In genomic region chr9:95582555-95582954, GRCm38 (mm10) we compare ENCODE assay signal across 15 mouse cellular contexts. TPM values are rescaled to one million over a fixed set of nuclear protein-coding genes. Genes with fewer than 3 reads are reported as not detected.
DNase-seq lines count a peak whose midpoint lies in the region; ATAC-seq and TF ChIP-seq lines count a peak whose summit lies in the region.
"Had no signal": no experiment of that assay in that cellular context is flagged by ENCODE, and none has a peak within 500 bp of the region (broad histone marks: within the 10 kb centered on the region; RNA-seq: fewer than 3 reads in every experiment).

No protein-coding gene starts in this region.

- H3K36me3 ChIP-seq in forebrain, embryonic 10.5 days (replicated peaks), result no peaks in the 10 kb centered on the region
- no peaks in the 10 kb centered on the region for H3K36me3 ChIP-seq in forebrain, postnatal 0 days (ENCODE audit: insufficient read depth)
- H3K36me3 ChIP-seq in hindbrain, embryonic 11.5 days (ENCODE audit: control insufficient read depth, insufficient read depth, low read length), result no peaks in the 10 kb centered on the region
- no peaks in the 10 kb centered on the region for H3K36me3 ChIP-seq in hindbrain, postnatal 0 days (ENCODE audit: insufficient read depth, low read length)
- H3K36me3 ChIP-seq in ES-Bruce4 (ENCODE audit: control insufficient read depth, insufficient read depth, low read length, poor library complexity, severe bottlenecking), result no peaks in the 10 kb centered on the region
- no peaks in the 10 kb centered on the region for H3K36me3 ChIP-seq in limb, embryonic 11.5 days (ENCODE audit: control insufficient read depth, insufficient read depth, low read length)
- H3K36me3 ChIP-seq: embryonic facial prominence, embryonic 15.5 days had no signal

- ATAC-seq in forebrain, postnatal 0 days, result no peak
- ATAC-seq in hindbrain, embryonic 11.5 days (ENCODE audit: low FRiP score), result no peak
- ATAC-seq in hindbrain, postnatal 0 days, result no peak
- no peak for ATAC-seq in limb, embryonic 11.5 days (ENCODE audit: insufficient number of reproducible peaks, low FRiP score, low TSS enrichment, low read depth)

- H3K27me3 ChIP-seq in forebrain, embryonic 10.5 days (ENCODE audit: poor library complexity, severe bottlenecking), result peaks cover 52% of the 10 kb centered on the region
- no peaks in the 10 kb centered on the region for H3K27me3 ChIP-seq in forebrain, postnatal 0 days (ENCODE audit: insufficient read depth, low read length)
- H3K27me3 ChIP-seq in hindbrain, embryonic 11.5 days (ENCODE audit: control insufficient read depth, insufficient read depth, low read length), result no peaks in the 10 kb centered on the region
- H3K27me3 ChIP-seq in hindbrain, postnatal 0 days (ENCODE audit: insufficient read depth, low read length), result 0 out of 2 replicates have a peak, but pooled peaks cover 6% of the 10 kb centered on the region
- H3K27me3 ChIP-seq in ES-Bruce4 (ENCODE audit: control insufficient read depth, insufficient read depth, low read length, poor library complexity, severe bottlenecking), result no peaks in the 10 kb centered on the region; the same call in 1 of the 2 replicates
- H3K27me3 ChIP-seq in limb, embryonic 11.5 days (ENCODE audit: control insufficient read depth, insufficient read depth, low read length), result no peaks in the 10 kb centered on the region

- no peak overlapping the region for H3K4me2 ChIP-seq in forebrain, postnatal 0 days (ENCODE audit: low read depth)
- peak overlapping the region; percentile 30 for H3K4me2 ChIP-seq in hindbrain, embryonic 11.5 days (replicated peaks; ENCODE audit: low read depth, low read length)
- no peak overlapping the region for H3K4me2 ChIP-seq in hindbrain, postnatal 0 days (ENCODE audit: low read depth, low read length)
- H3K4me2 ChIP-seq in limb, embryonic 11.5 days (ENCODE audit: low read depth, severe bottlenecking), result no peak overlapping the region; the same call in 1 of the 2 replicates

- H3K9ac ChIP-seq in forebrain, postnatal 0 days, result no peak overlapping the region
- H3K9ac ChIP-seq in hindbrain, embryonic 11.5 days (ENCODE audit: low read depth, low read length), result no peak overlapping the region
- no peak overlapping the region for H3K9ac ChIP-seq in hindbrain, postnatal 0 days (replicated peaks; ENCODE audit: low read length)
- peak overlapping the region; percentile 27; the same call in 1 of the 2 replicates for H3K9ac ChIP-seq in ES-Bruce4 (ENCODE audit: low read depth, poor library complexity, severe bottlenecking)
- H3K9ac ChIP-seq in limb, embryonic 11.5 days (ENCODE audit: low read length), result no peak overlapping the region
- H3K9ac ChIP-seq: embryonic facial prominence, embryonic 15.5 days had no signal

- H3K9me3 ChIP-seq in forebrain, embryonic 10.5 days, result peaks cover 6% of the 10 kb centered on the region; the same call in 1 of the 2 replicates
- no peaks in the 10 kb centered on the region for H3K9me3 ChIP-seq in forebrain, postnatal 0 days (ENCODE audit: low read length)
- H3K9me3 ChIP-seq in hindbrain, embryonic 11.5 days (ENCODE audit: control insufficient read depth, low read length), result no peaks in the 10 kb centered on the region
- H3K9me3 ChIP-seq in hindbrain, postnatal 0 days (ENCODE audit: low read length), result no peaks in the 10 kb centered on the region
- H3K9me3 ChIP-seq in ES-Bruce4 (replicated peaks; ENCODE audit: control insufficient read depth, insufficient read depth, low read length, poor library complexity, severe bottlenecking), result no peaks in the 10 kb centered on the region; the same call in 1 of the 2 replicates
- no peaks in the 10 kb centered on the region for H3K9me3 ChIP-seq in limb, embryonic 11.5 days (ENCODE audit: control insufficient read depth, low read length)
- H3K9me3 ChIP-seq: embryonic facial prominence, embryonic 15.5 days had no signal

- peaks cover 17% of the 10 kb centered on the region for H3K4me1 ChIP-seq in forebrain, embryonic 10.5 days
- H3K4me1 ChIP-seq in forebrain, postnatal 0 days (ENCODE audit: insufficient read depth), result no peaks in the 10 kb centered on the region
- H3K4me1 ChIP-seq in hindbrain, embryonic 11.5 days (replicated peaks; ENCODE audit: control insufficient read depth, insufficient read depth, low read length), result no peaks in the 10 kb centered on the region
- H3K4me1 ChIP-seq in hindbrain, postnatal 0 days (ENCODE audit: insufficient read depth, low read length), result no peaks in the 10 kb centered on the region
- H3K4me1 ChIP-seq in ES-Bruce4 (ENCODE audit: control insufficient read depth, insufficient read depth, low read length), result no peaks in the 10 kb centered on the region
- no peaks in the 10 kb centered on the region for H3K4me1 ChIP-seq in limb, embryonic 11.5 days (ENCODE audit: control insufficient read depth, insufficient read depth, low read length)

- no peak overlapping the region for H3K27ac ChIP-seq in forebrain, embryonic 10.5 days
- H3K27ac ChIP-seq in forebrain, postnatal 0 days (ENCODE audit: low read depth, low read length), result no peak overlapping the region
- no peak overlapping the region for H3K27ac ChIP-seq in hindbrain, embryonic 11.5 days (ENCODE audit: low read depth, low read length)
- no peak overlapping the region for H3K27ac ChIP-seq in hindbrain, postnatal 0 days
- H3K27ac ChIP-seq in ES-Bruce4 (ENCODE audit: insufficient read depth, low read length), result no peak overlapping the region
- H3K27ac ChIP-seq in limb, embryonic 11.5 days (replicated peaks; ENCODE audit: low read depth, low read length), result no peak overlapping the region
- H3K27ac ChIP-seq: embryonic facial prominence, embryonic 15.5 days; kidney, postnatal 0 days had no signal

- TF ChIP-seq EP300 in ES-Bruce4 (IDR thresholded peaks at IDR 0.05; ENCODE audit: insufficient read depth, low read depth, low read length), result no peak

- no peak for DNase-seq in forebrain, embryonic 10.5 days (ENCODE audit: extremely low spot score, low spot score)
- DNase-seq in forebrain, postnatal 0 days, result no peak
- no peak for DNase-seq in hindbrain, embryonic 11.5 days (ENCODE audit: low spot score)
- no peak for DNase-seq in hindbrain, postnatal 0 days (ENCODE audit: low spot score)
- no peak for DNase-seq in limb, embryonic 11.5 days (ENCODE audit: low spot score)
- no peak for DNase-seq in cerebellum, adult 11-12 months
- no peak for DNase-seq in Muller cell, postnatal 12 days (ENCODE audit: inconsistent ontology term)
- DNase-seq: cerebellum, adult 2 months; layer of hippocampus, adult 9-11 months; lung, postnatal 10 days had no signal

- TF ChIP-seq POLR2A in ES-Bruce4 (IDR thresholded peaks at IDR 0.05; ENCODE audit: insufficient read depth, low read length), result no peak

- no peak for TF ChIP-seq CTCF in forebrain, postnatal 0 days (IDR thresholded peaks at IDR 0.05; ENCODE audit: low read depth)
- TF ChIP-seq CTCF in hindbrain, postnatal 0 days (IDR thresholded peaks at IDR 0.05; ENCODE audit: low read depth), result no peak
- no peak for TF ChIP-seq CTCF in ES-Bruce4 (IDR thresholded peaks at IDR 0.05; ENCODE audit: low read depth, low read length)

- 5% methylated on average over 8 of the region's 8 CpGs for WGBS in forebrain, embryonic 10.5 days
- WGBS in forebrain, postnatal 0 days, result 12% methylated on average over 8 of the region's 8 CpGs
- 27% methylated on average over 8 of the region's 8 CpGs for WGBS in hindbrain, embryonic 11.5 days
- WGBS in hindbrain, postnatal 0 days, result 24% methylated on average over 8 of the region's 8 CpGs
- WGBS in limb, embryonic 11.5 days, result 14% methylated on average over 8 of the region's 8 CpGs

- peak overlapping the region; percentile 51 for H3K4me3 ChIP-seq in forebrain, embryonic 10.5 days
- H3K4me3 ChIP-seq in forebrain, postnatal 0 days (ENCODE audit: low read depth, low read length), result no peak overlapping the region
- H3K4me3 ChIP-seq in hindbrain, embryonic 11.5 days (ENCODE audit: low read depth, low read length), result no peak overlapping the region
- no peak overlapping the region for H3K4me3 ChIP-seq in hindbrain, postnatal 0 days (ENCODE audit: low read length)
- no peak overlapping the region for H3K4me3 ChIP-seq in ES-Bruce4 (ENCODE audit: low read depth, low read length)
- peak overlapping the region; percentile 15; the same call in 1 of the 2 replicates for H3K4me3 ChIP-seq in limb, embryonic 11.5 days (ENCODE audit: low read depth, low read length)

RNA-seq across cellular contexts. Expression of gene Paqr9, which starts 23.1 kb away (rescaled TPM):
- 0.07 and 0.12 TPM in 2 replicates for polyA plus RNA-seq in forebrain, embryonic 10.5 days (2016; fragmentation: Nextera tagmentation; extraction: Ambion mirVana)
- 20.8 and 26.0 TPM in 2 replicates for total RNA-seq in forebrain, postnatal 0 days (2014; rRNA removed)
- polyA plus RNA-seq in forebrain, postnatal 0 days (2015; fragmentation: Nextera tagmentation; extraction: Ambion mirVana), result 3.5 and 6.3 TPM in 2 replicates
- 0.37 and 0.46 TPM in 2 replicates for polyA plus RNA-seq in hindbrain, embryonic 11.5 days (2014; fragmentation: Nextera tagmentation; extraction: Ambion mirVana)
- 22.2 and 22.3 TPM in 2 replicates for total RNA-seq in hindbrain, postnatal 0 days (2014; rRNA removed)
- 5.9 and 6.0 TPM in 2 replicates for polyA plus RNA-seq in hindbrain, postnatal 0 days (2015; fragmentation: Nextera tagmentation; extraction: Ambion mirVana)
- 0.15 and 0.30 TPM in 2 replicates for polyA plus RNA-seq in ES-Bruce4 (2011; ENCODE audit: insufficient read depth, insufficient read length, low read depth, missing spikeins)
- 0.17 TPM in 2 replicates for polyA plus RNA-seq in limb, embryonic 11.5 days (2014; fragmentation: Nextera tagmentation; extraction: Ambion mirVana)

RNA-seq across cellular contexts. Expression of gene Pcolce2, which starts 54.8 kb away (rescaled TPM):
- polyA plus RNA-seq in forebrain, embryonic 10.5 days (2016; fragmentation: Nextera tagmentation; extraction: Ambion mirVana), result 3.9 and 4.7 TPM in 2 replicates
- 1.5 and 2.2 TPM in 2 replicates for total RNA-seq in forebrain, postnatal 0 days (2014; rRNA removed)
- 1.8 and 2.5 TPM in 2 replicates for polyA plus RNA-seq in forebrain, postnatal 0 days (2015; fragmentation: Nextera tagmentation; extraction: Ambion mirVana)
- polyA plus RNA-seq in hindbrain, embryonic 11.5 days (2014; fragmentation: Nextera tagmentation; extraction: Ambion mirVana), result 2.5 and 2.6 TPM in 2 replicates
- 2.4 and 2.6 TPM in 2 replicates for total RNA-seq in hindbrain, postnatal 0 days (2014; rRNA removed)
- 2.5 and 3.1 TPM in 2 replicates for polyA plus RNA-seq in hindbrain, postnatal 0 days (2015; fragmentation: Nextera tagmentation; extraction: Ambion mirVana)
- 8.9 and 9.8 TPM in 2 replicates for polyA plus RNA-seq in ES-Bruce4 (2011; ENCODE audit: insufficient read depth, insufficient read length, low read depth, missing spikeins)
- 8.9 and 11.0 TPM in 2 replicates for polyA plus RNA-seq in limb, embryonic 11.5 days (2014; fragmentation: Nextera tagmentation; extraction: Ambion mirVana)
- total RNA-seq: hematopoietic stem cell, adult 5-6 weeks; monocyte, adult 5-6 weeks had no signal

Comparison
In these comparisons a context has a peak if more than half of its experiments do, and no peak if none do; other contexts are left out.
1. H3K4me3 ChIP-seq: peak in forebrain, embryonic 10.5 days (single experiment) and limb, embryonic 11.5 days (single experiment); none in forebrain, postnatal 0 days (single experiment), hindbrain, embryonic 11.5 days (single experiment), hindbrain, postnatal 0 days (single experiment) and ES-Bruce4 (single experiment).